ENCODE assay signal across 13 mouse cellular contexts in the genomic region with DNA sequence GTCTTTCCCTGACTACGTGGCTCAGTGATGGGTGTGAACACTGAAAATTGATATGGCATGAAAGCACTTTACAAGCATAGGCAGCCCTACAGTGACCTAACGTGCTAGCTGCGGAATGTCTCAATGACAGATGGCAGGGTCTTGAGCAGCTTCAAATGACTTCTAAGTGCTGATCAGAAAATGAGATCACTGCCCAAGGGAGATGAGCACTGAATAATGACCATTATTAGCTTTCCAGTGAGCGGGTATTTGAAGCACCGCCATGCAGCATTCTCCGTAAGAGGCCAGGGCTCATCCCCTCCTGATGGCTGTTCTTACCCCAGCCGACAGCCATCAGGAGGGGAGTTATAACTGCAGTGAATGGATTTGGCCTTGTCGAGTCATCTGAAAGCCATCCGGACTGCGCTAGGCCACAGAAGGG.
DNase-seq lines count a peak whose midpoint lies in the region; ATAC-seq lines count a peak whose summit lies in the region.
"Had no signal": no experiment of that assay in that cellular context is flagged by ENCODE, and none has a peak within 500 bp of the region (broad histone marks: within the 10 kb centered on the region; RNA-seq: fewer than 3 reads in every experiment).

No protein-coding gene starts in this region.

- H3K9ac ChIP-seq in hindbrain, embryonic 15.5 days: no peak overlapping the region
- H3K9ac ChIP-seq in intestine, embryonic 15.5 days: no peak overlapping the region
- H3K9ac ChIP-seq: embryonic facial prominence, embryonic 15.5 days had no signal

- no peak overlapping the region for H3K4me2 ChIP-seq in hindbrain, embryonic 15.5 days
- H3K4me2 ChIP-seq in intestine, embryonic 15.5 days (replicated peaks): no peak overlapping the region
- H3K4me2 ChIP-seq: embryonic facial prominence, embryonic 15.5 days; heart, embryonic 11.5 days had no signal

- no peaks in the 10 kb centered on the region for H3K27me3 ChIP-seq in hindbrain, embryonic 15.5 days
- no peaks in the 10 kb centered on the region for H3K27me3 ChIP-seq in intestine, embryonic 15.5 days (replicated peaks)
- H3K27me3 ChIP-seq: embryonic facial prominence, embryonic 15.5 days had no signal

- H3K4me3 ChIP-seq in hindbrain, embryonic 15.5 days: no peak overlapping the region
- no peak overlapping the region for H3K4me3 ChIP-seq in intestine, embryonic 15.5 days (replicated peaks)
- H3K4me3 ChIP-seq: embryonic facial prominence, embryonic 15.5 days had no signal

- H3K9me3 ChIP-seq in hindbrain, embryonic 15.5 days: no peaks in the 10 kb centered on the region
- no peaks in the 10 kb centered on the region for H3K9me3 ChIP-seq in intestine, embryonic 15.5 days
- H3K9me3 ChIP-seq: embryonic facial prominence, embryonic 15.5 days had no signal

- DNase-seq in adrenal gland, adult 2 months: peak; percentile 10
- DNase-seq in adrenal gland, postnatal 4 days (ENCODE audit: low spot score in 2 of 2): no peak
- DNase-seq in embryo, embryonic 11.5 days (ENCODE audit: low read depth, low spot score): peak; percentile 20
- peak; percentile 32 for DNase-seq in neural tube, embryonic 10.5 days (ENCODE audit: extremely low spot score, low spot score)
- no peak for DNase-seq in layer of hippocampus, postnatal 36 days
- DNase-seq: kidney, postnatal 4 days; lung, adult 18-20 months; right cerebral cortex, adult 18-20 months had no signal

- peaks cover 7% of the 10 kb centered on the region; the same call in 1 of the 2 replicates for H3K4me1 ChIP-seq in hindbrain, embryonic 15.5 days (replicated peaks)
- no peaks in the 10 kb centered on the region for H3K4me1 ChIP-seq in intestine, embryonic 15.5 days (replicated peaks)
- H3K4me1 ChIP-seq: embryonic facial prominence, embryonic 15.5 days had no signal

- peak overlapping the region; percentile 53; the same call in 1 of the 2 replicates for H3K27ac ChIP-seq in hindbrain, embryonic 15.5 days (replicated peaks)
- H3K27ac ChIP-seq in intestine, embryonic 15.5 days: no peak overlapping the region
- H3K27ac ChIP-seq: embryonic facial prominence, embryonic 15.5 days had no signal

- H3K36me3 ChIP-seq in hindbrain, embryonic 15.5 days: no peaks in the 10 kb centered on the region
- no peaks in the 10 kb centered on the region for H3K36me3 ChIP-seq in intestine, embryonic 15.5 days
- H3K36me3 ChIP-seq: embryonic facial prominence, embryonic 15.5 days had no signal

- ATAC-seq in hindbrain, embryonic 15.5 days (ENCODE audit: low FRiP score, low read depth): peak; percentile 72
- ATAC-seq in intestine, embryonic 15.5 days: no peak
- ATAC-seq in cerebellum, adult (ENCODE audit: insufficient number of reproducible peaks, low FRiP score, low TSS enrichment): no peak

- 35% methylated on average over 10 of the region's 10 CpGs for WGBS in hindbrain, embryonic 15.5 days
- WGBS in intestine, embryonic 15.5 days: 69% methylated on average over 10 of the region's 10 CpGs

Comparison
In these comparisons a context has a peak if more than half of its experiments do, and no peak if none do; other contexts are left out.
1. DNase-seq: peak in adrenal gland, adult 2 months (single experiment), embryo, embryonic 11.5 days (single experiment) and neural tube, embryonic 10.5 days (single experiment); none in adrenal gland, postnatal 4 days (0 of 2) and layer of hippocampus, postnatal 36 days (0 of 2).